Mouse (Mus musculus) natural killer cell, adult 2 months (primary cell): ENCODE measurements around the gene F2r.

Experiments
- DNase-seq, 2 experiments: peaks; one replicate each; pipeline ENCODE4 v3.0.0; 2022; ENCODE audit warnings: low spot score in 2 of 2

Gene F2r

GRCm38 (mm10) chr13:95632144-95632543 is 13.9 kb upstream of the F2r start:
- DNase-seq = no peak

- DNase-seq = no peak
Observed at GRCm38 (mm10) chr13:95630747-95631146, 12.5 kb upstream of the F2r start.

- no peak for DNase-seq
Observed at GRCm38 (mm10) chr13:95629751-95630150, 11.5 kb upstream of the F2r start.

GRCm38 (mm10) chr13:95626696-95627095 is 8.4 kb upstream of the F2r start:
- no peak for DNase-seq

- DNase-seq = no peak
Observed at GRCm38 (mm10) chr13:95623042-95623441, 4.8 kb upstream of the F2r start.

- DNase-seq = no peak
Observed at GRCm38 (mm10) chr13:95621563-95621962, 3.3 kb upstream of the F2r start.

- DNase-seq = no peak
Observed at GRCm38 (mm10) chr13:95618859-95619258, 572 bp upstream of the F2r start.

- DNase-seq = no peak
Observed at GRCm38 (mm10) chr13:95617671-95618171, 566 bp downstream of the F2r start.

GRCm38 (mm10) chr13:95617082-95617670 is 1.1 kb downstream of the F2r start:
- DNase-seq = peak in 1 of 2 experiments; percentile 28

- no peak for DNase-seq
Observed at GRCm38 (mm10) chr13:95616512-95616911, 1.8 kb downstream of the F2r start.

GRCm38 (mm10) chr13:95614757-95615156 is 3.5 kb downstream of the F2r start:
- DNase-seq = peak in 1 of 2 experiments; percentile 8

- no peak for DNase-seq
Observed at GRCm38 (mm10) chr13:95612243-95612642, 6.0 kb downstream of the F2r start.

GRCm38 (mm10) chr13:95611752-95612151 is 6.5 kb downstream of the F2r start:
- DNase-seq = no peak

- DNase-seq = no peak
Observed at GRCm38 (mm10) chr13:95610786-95611562, 7.3 kb downstream of the F2r start.

- no peak for DNase-seq
Observed at GRCm38 (mm10) chr13:95609088-95609420, 9.2 kb downstream of the F2r start.

- DNase-seq = no peak
Observed at GRCm38 (mm10) chr13:95608416-95609087, 9.7 kb downstream of the F2r start.

GRCm38 (mm10) chr13:95607019-95607418 is 11.3 kb downstream of the F2r start:
- DNase-seq = no peak

- DNase-seq = no peak
Observed at GRCm38 (mm10) chr13:95604288-95604687, 14.0 kb downstream of the F2r start.

- DNase-seq = no peak
Observed at GRCm38 (mm10) chr13:95599833-95600359, 18.4 kb downstream of the F2r start.

GRCm38 (mm10) chr13:95598232-95598920 is 19.9 kb downstream of the F2r start:
- DNase-seq = no peak

GRCm38 (mm10) chr13:95597578-95597977 is 20.7 kb downstream of the F2r start:
- DNase-seq = no peak

GRCm38 (mm10) chr13:95596689-95597088 is 21.6 kb downstream of the F2r start:
- no peak for DNase-seq
